Mouse (Mus musculus): Measurements from ENCODE around the gene Gm20481. TPM values are rescaled to one million over a fixed set of nuclear protein-coding genes. Genes with fewer than 3 reads are reported as not detected.
A peak's percentile ranks its signal among the peaks of the same experiment; 100 is the strongest.
"Not testable (repeated sequence)": the region's sequence is repeated elsewhere in the genome, so short reads cannot be mapped to it uniquely, and the experiment has no call there.

Gene Gm20481
- polyA plus RNA-seq (2012; rRNA removed), result not detected in 2 replicates

- WGBS, result 78% methylated on average over 8 of the region's 11 CpGs
- not testable (repeated sequence) for H3K36me3 ChIP-seq (ENCODE audit: control insufficient read depth, insufficient read depth, low read length); H3K4me3 ChIP-seq (ENCODE audit: control insufficient read depth, insufficient read depth, low read length); H3K27ac ChIP-seq (ENCODE audit: control insufficient read depth, insufficient read depth, low read length); H3K4me1 ChIP-seq (replicated peaks; ENCODE audit: control insufficient read depth, insufficient read depth, low read length); DNase-seq
- H3K27me3 ChIP-seq (ENCODE audit: control insufficient read depth, insufficient read depth, low read length), result peaks cover 18% of the 10 kb centered on the region; the same call in 1 of the 2 replicates
Observed at GRCm38 (mm10) chr17:34969822-34970221, at the start of gene Gm20481. Gene Gm20481 (plus strand): TSS chr17:34969912.

GRCm38 (mm10) chr17:34922939-34923338, 46.8 kb upstream of the Gm20481 start:
- Histone ChIP-seq H3K27me3 (ENCODE audit: control insufficient read depth, insufficient read depth, low read length) (no peaks in the 10 kb centered on the region), H3K4me1 (replicated peaks; ENCODE audit: control insufficient read depth, insufficient read depth, low read length) (no peaks in the 10 kb centered on the region), H3K4me3 (ENCODE audit: control insufficient read depth, insufficient read depth, low read length) (no peak overlapping the region), H3K36me3 (ENCODE audit: control insufficient read depth, insufficient read depth, low read length) (no peaks in the 10 kb centered on the region), H3K27ac (ENCODE audit: control insufficient read depth, insufficient read depth, low read length) (no peak overlapping the region)
- no peak for DNase-seq
- TF ChIP-seq CTCF (IDR thresholded peaks at IDR 0.05; ENCODE audit: borderline replicate concordance, control insufficient read depth, extremely low read depth, insufficient read depth, low read length, poor library complexity) (0 out of 2 replicates have a peak, but pooled peaks have one; percentile 14), POLR2A (IDR thresholded peaks at IDR 0.05; ENCODE audit: control insufficient read depth, extremely low read depth, insufficient read depth, low read length, poor library complexity) (no peak)
- WGBS, result 74% methylated on average over 6 of the region's 6 CpGs

GRCm38 (mm10) chr17:34924258-34924657, 45.5 kb upstream of the Gm20481 start:
- Histone ChIP-seq H3K36me3 (ENCODE audit: control insufficient read depth, insufficient read depth, low read length) (no peaks in the 10 kb centered on the region), H3K4me3 (ENCODE audit: control insufficient read depth, insufficient read depth, low read length) (no peak overlapping the region), H3K27me3 (ENCODE audit: control insufficient read depth, insufficient read depth, low read length) (no peaks in the 10 kb centered on the region), H3K27ac (ENCODE audit: control insufficient read depth, insufficient read depth, low read length) (no peak overlapping the region), H3K4me1 (replicated peaks; ENCODE audit: control insufficient read depth, insufficient read depth, low read length) (no peaks in the 10 kb centered on the region)
- no peak for DNase-seq
- TF ChIP-seq CTCF (IDR thresholded peaks at IDR 0.05; ENCODE audit: borderline replicate concordance, control insufficient read depth, extremely low read depth, insufficient read depth, low read length, poor library complexity), result no peak
- WGBS, result 62% methylated on average over 5 of the region's 5 CpGs

- DNase-seq, result no peak
- Histone ChIP-seq H3K4me1 (replicated peaks; ENCODE audit: control insufficient read depth, insufficient read depth, low read length) (peaks cover 5% of the 10 kb centered on the region), H3K27ac (ENCODE audit: control insufficient read depth, insufficient read depth, low read length) (no peak overlapping the region), H3K27me3 (ENCODE audit: control insufficient read depth, insufficient read depth, low read length) (no peaks in the 10 kb centered on the region), H3K36me3 (ENCODE audit: control insufficient read depth, insufficient read depth, low read length) (no peaks in the 10 kb centered on the region), H3K4me3 (ENCODE audit: control insufficient read depth, insufficient read depth, low read length) (no peak overlapping the region)
- WGBS, result 95% methylated on average over 18 of the region's 18 CpGs
- TF ChIP-seq POLR2A (IDR thresholded peaks at IDR 0.05; ENCODE audit: control insufficient read depth, extremely low read depth, insufficient read depth, low read length, poor library complexity), result no peak
- TF ChIP-seq CTCF (IDR thresholded peaks at IDR 0.05; ENCODE audit: borderline replicate concordance, control insufficient read depth, extremely low read depth, insufficient read depth, low read length, poor library complexity), result no peak
Observed at GRCm38 (mm10) chr17:34927306-34928019, 42.2 kb upstream of the Gm20481 start.

GRCm38 (mm10) chr17:34928841-34929240, 40.9 kb upstream of the Gm20481 start:
- no peak overlapping the region for H3K4me3 ChIP-seq (ENCODE audit: control insufficient read depth, insufficient read depth, low read length)
- no peaks in the 10 kb centered on the region for H3K27me3 ChIP-seq (ENCODE audit: control insufficient read depth, insufficient read depth, low read length)
- DNase-seq, result no peak
- no peaks in the 10 kb centered on the region for H3K36me3 ChIP-seq (ENCODE audit: control insufficient read depth, insufficient read depth, low read length)
- no peak overlapping the region for H3K27ac ChIP-seq (ENCODE audit: control insufficient read depth, insufficient read depth, low read length)
- no peak for TF ChIP-seq POLR2A (IDR thresholded peaks at IDR 0.05; ENCODE audit: control insufficient read depth, extremely low read depth, insufficient read depth, low read length, poor library complexity)
- no peak for TF ChIP-seq CTCF (IDR thresholded peaks at IDR 0.05; ENCODE audit: borderline replicate concordance, control insufficient read depth, extremely low read depth, insufficient read depth, low read length, poor library complexity)
- H3K4me1 ChIP-seq (replicated peaks; ENCODE audit: control insufficient read depth, insufficient read depth, low read length), result peaks cover 10% of the 10 kb centered on the region
- WGBS, result 87% methylated on average over 4 of the region's 4 CpGs

- DNase-seq, result peak; percentile 94
- under 1% methylated on average over 38 of the region's 38 CpGs for WGBS
- Histone ChIP-seq H3K4me3 (ENCODE audit: control insufficient read depth, insufficient read depth, low read length) (peak within 1 kb of the TSS; percentile 63), H3K4me1 (replicated peaks; ENCODE audit: control insufficient read depth, insufficient read depth, low read length) (peaks cover 10% of the 10 kb centered on the region), H3K27ac (ENCODE audit: control insufficient read depth, insufficient read depth, low read length) (peak within 1 kb of the TSS; percentile 55), H3K27me3 (ENCODE audit: control insufficient read depth, insufficient read depth, low read length) (no peaks in the 10 kb centered on the region), H3K36me3 (ENCODE audit: control insufficient read depth, insufficient read depth, low read length) (peaks cover 8% of the 10 kb centered on the region)
- TF ChIP-seq POLR2A (IDR thresholded peaks at IDR 0.05; ENCODE audit: control insufficient read depth, extremely low read depth, insufficient read depth, low read length, poor library complexity), result peak; percentile 60
- peak; percentile 72; the same call in 1 of the 2 replicates for TF ChIP-seq CTCF (IDR thresholded peaks at IDR 0.05; ENCODE audit: borderline replicate concordance, control insufficient read depth, extremely low read depth, insufficient read depth, low read length, poor library complexity)
Observed at GRCm38 (mm10) chr17:34931061-34931734, 38.5 kb upstream of the Gm20481 start, which contains the start of gene Neu1. Gene Neu1 (plus strand): TSS chr17:34931253.

All from thymus, adult 2 months (tissue).